Mouse (Mus musculus): ENCODE data around the gene Efcab1. TPM values are rescaled to one million over a fixed set of nuclear protein-coding genes. Genes with fewer than 3 reads are reported as not detected.

Gene Efcab1
- polyA plus RNA-seq (2015; fragmentation: Nextera tagmentation; extraction: Ambion mirVana) = 0.14 and 0.18 TPM in 2 replicates

GRCm38 (mm10) chr16:14906393-14907100, at the start of gene Efcab1:
Gene Efcab1 (plus strand): TSS chr16:14906606.
- no peak within 1 kb of the TSS for H3K27ac ChIP-seq (ENCODE audit: low read depth)
- TF ChIP-seq CTCF (IDR thresholded peaks at IDR 0.05; ENCODE audit: low read depth) (no peak), EP300 (IDR thresholded peaks at IDR 0.05; ENCODE audit: low read depth) (no peak)
- H3K36me3 ChIP-seq (replicated peaks; ENCODE audit: insufficient read depth, low read length) = no peaks in the 10 kb centered on the region
- no peaks in the 10 kb centered on the region for H3K4me1 ChIP-seq (ENCODE audit: insufficient read depth)
- H3K4me3 ChIP-seq (ENCODE audit: low read depth, low read length) = no peak within 1 kb of the TSS
- no peak within 1 kb of the TSS for H3K4me2 ChIP-seq (ENCODE audit: low read depth, low read length)
- no peak for DNase-seq
- no peak for ATAC-seq
- H3K9me3 ChIP-seq (ENCODE audit: low read length) = no peaks in the 10 kb centered on the region
- 16% methylated on average over 15 of the region's 15 CpGs for WGBS (ENCODE audit: insufficient replicate concordance)
- no peak within 1 kb of the TSS for H3K9ac ChIP-seq (replicated peaks)
- no peaks in the 10 kb centered on the region for H3K27me3 ChIP-seq (ENCODE audit: insufficient read depth, low read length)

- no peak overlapping the region for H3K9ac ChIP-seq (replicated peaks)
- DNase-seq (no peak), ATAC-seq (no peak)
- H3K27ac ChIP-seq (ENCODE audit: low read depth) = no peak overlapping the region
- H3K4me1 ChIP-seq (ENCODE audit: insufficient read depth) = no peaks in the 10 kb centered on the region
- H3K4me3 ChIP-seq (ENCODE audit: low read depth, low read length) = no peak overlapping the region
- no peak overlapping the region for H3K4me2 ChIP-seq (ENCODE audit: low read depth, low read length)
- H3K36me3 ChIP-seq (replicated peaks; ENCODE audit: insufficient read depth, low read length) = no peaks in the 10 kb centered on the region
- TF ChIP-seq EP300 (IDR thresholded peaks at IDR 0.05; ENCODE audit: low read depth) (no peak), CTCF (IDR thresholded peaks at IDR 0.05; ENCODE audit: low read depth) (no peak)
- H3K27me3 ChIP-seq (ENCODE audit: insufficient read depth, low read length) = no peaks in the 10 kb centered on the region
- no peaks in the 10 kb centered on the region for H3K9me3 ChIP-seq (ENCODE audit: low read length)
These were observed 47.0 kb upstream of the Efcab1 start for GRCm38 (mm10) chr16:14859443-14859842.

GRCm38 (mm10) chr16:14884916-14885315, 21.5 kb upstream of the Efcab1 start:
- Histone ChIP-seq H3K27me3 (ENCODE audit: insufficient read depth, low read length) (no peaks in the 10 kb centered on the region), H3K4me3 (ENCODE audit: low read depth, low read length) (no peak overlapping the region)
- WGBS (ENCODE audit: insufficient replicate concordance) = 56% methylated on average over 2 of the region's 2 CpGs

DNA sequence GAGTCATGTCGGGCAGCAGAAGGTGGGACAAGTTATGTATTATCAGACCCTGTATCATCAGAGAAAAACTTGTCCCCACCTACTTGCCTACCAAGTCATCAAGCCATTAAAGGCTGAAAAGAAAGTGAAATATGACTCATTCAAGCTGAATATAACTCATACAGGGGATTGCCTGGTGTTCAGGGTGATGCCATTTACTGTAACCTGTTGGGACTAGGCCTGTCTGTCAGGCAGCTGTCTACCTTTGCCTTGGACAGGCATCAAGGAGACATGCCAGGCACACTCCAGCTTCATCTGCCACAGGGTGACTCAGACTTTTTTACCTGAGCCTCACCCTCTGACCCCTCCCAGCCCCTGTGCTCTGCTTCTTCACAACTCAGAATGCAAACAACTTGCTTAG, 21.0 kb upstream of the Efcab1 start:
- no peaks in the 10 kb centered on the region for H3K27me3 ChIP-seq (ENCODE audit: insufficient read depth, low read length)
- ATAC-seq = no peak
- no peak for DNase-seq
- H3K27ac ChIP-seq (ENCODE audit: low read depth) = no peak overlapping the region
- H3K9me3 ChIP-seq (ENCODE audit: low read length) = no peaks in the 10 kb centered on the region
- H3K9ac ChIP-seq (replicated peaks) = no peak overlapping the region
- TF ChIP-seq EP300 (IDR thresholded peaks at IDR 0.05; ENCODE audit: low read depth) = no peak
- TF ChIP-seq CTCF (IDR thresholded peaks at IDR 0.05; ENCODE audit: low read depth) = no peak
- WGBS (ENCODE audit: insufficient replicate concordance) = 60% methylated on average over 1 of the region's 1 CpGs
- no peaks in the 10 kb centered on the region for H3K4me1 ChIP-seq (ENCODE audit: insufficient read depth)
- H3K36me3 ChIP-seq (replicated peaks; ENCODE audit: insufficient read depth, low read length) = no peaks in the 10 kb centered on the region
- H3K4me3 ChIP-seq (ENCODE audit: low read depth, low read length) = no peak overlapping the region
- H3K4me2 ChIP-seq (ENCODE audit: low read depth, low read length) = no peak overlapping the region

More at GRCm38 (mm10) chr16:14884916-14885315, 21.5 kb upstream of the Efcab1 start:
- no peaks in the 10 kb centered on the region for H3K4me1 ChIP-seq (ENCODE audit: insufficient read depth)
- no peak for ATAC-seq
- H3K4me2 ChIP-seq (ENCODE audit: low read depth, low read length) = no peak overlapping the region
- H3K9ac ChIP-seq (replicated peaks) = no peak overlapping the region
- no peaks in the 10 kb centered on the region for H3K9me3 ChIP-seq (ENCODE audit: low read length)
- TF ChIP-seq CTCF (IDR thresholded peaks at IDR 0.05; ENCODE audit: low read depth) = no peak
- TF ChIP-seq EP300 (IDR thresholded peaks at IDR 0.05; ENCODE audit: low read depth) = no peak
- no peak for DNase-seq
- no peaks in the 10 kb centered on the region for H3K36me3 ChIP-seq (replicated peaks; ENCODE audit: insufficient read depth, low read length)
- no peak overlapping the region for H3K27ac ChIP-seq (ENCODE audit: low read depth)

DNA sequence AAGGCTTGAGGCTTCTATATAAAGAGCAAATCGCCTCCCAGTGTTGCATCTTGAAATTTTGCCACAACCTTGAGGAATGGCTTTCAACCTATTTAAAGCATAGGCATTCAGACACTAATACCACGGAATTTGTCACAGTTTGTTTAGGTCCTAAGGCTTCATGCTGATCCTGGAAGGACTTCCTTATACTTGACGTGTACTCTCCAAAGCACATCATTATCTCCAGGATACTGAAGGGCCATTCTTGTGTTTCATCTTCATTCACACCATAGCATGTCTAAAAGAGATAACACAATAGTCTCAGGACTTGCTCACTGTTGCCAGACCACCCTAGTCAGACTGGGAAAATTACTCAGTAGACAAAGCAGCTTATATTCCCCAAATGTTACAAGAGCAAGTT, 13.9 kb upstream of the Efcab1 start:
- Histone ChIP-seq H3K4me2 (ENCODE audit: low read depth, low read length) (no peak overlapping the region), H3K27me3 (ENCODE audit: insufficient read depth, low read length) (no peaks in the 10 kb centered on the region), H3K9me3 (ENCODE audit: low read length) (no peaks in the 10 kb centered on the region), H3K27ac (ENCODE audit: low read depth) (no peak overlapping the region), H3K4me1 (ENCODE audit: insufficient read depth) (no peaks in the 10 kb centered on the region), H3K36me3 (replicated peaks; ENCODE audit: insufficient read depth, low read length) (no peaks in the 10 kb centered on the region), H3K4me3 (ENCODE audit: low read depth, low read length) (no peak overlapping the region), H3K9ac (replicated peaks) (no peak overlapping the region)
- no peak for TF ChIP-seq CTCF (IDR thresholded peaks at IDR 0.05; ENCODE audit: low read depth)
- TF ChIP-seq EP300 (IDR thresholded peaks at IDR 0.05; ENCODE audit: low read depth) = no peak
- WGBS (ENCODE audit: insufficient replicate concordance) = 64% methylated on average over 3 of the region's 3 CpGs
- ATAC-seq (no peak), DNase-seq (no peak)

GRCm38 (mm10) chr16:14893864-14894263, 12.5 kb upstream of the Efcab1 start:
- no peak for DNase-seq
- ATAC-seq = no peak
- 54% methylated on average over 4 of the region's 4 CpGs for WGBS (ENCODE audit: insufficient replicate concordance)
- no peaks in the 10 kb centered on the region for H3K9me3 ChIP-seq (ENCODE audit: low read length)
- no peak overlapping the region for H3K9ac ChIP-seq (replicated peaks)
- no peak overlapping the region for H3K27ac ChIP-seq (ENCODE audit: low read depth)
- no peaks in the 10 kb centered on the region for H3K36me3 ChIP-seq (replicated peaks; ENCODE audit: insufficient read depth, low read length)
- H3K4me3 ChIP-seq (ENCODE audit: low read depth, low read length) = no peak overlapping the region
- H3K4me2 ChIP-seq (ENCODE audit: low read depth, low read length) = no peak overlapping the region
- no peaks in the 10 kb centered on the region for H3K4me1 ChIP-seq (ENCODE audit: insufficient read depth)
- H3K27me3 ChIP-seq (ENCODE audit: insufficient read depth, low read length) = no peaks in the 10 kb centered on the region
- TF ChIP-seq CTCF (IDR thresholded peaks at IDR 0.05; ENCODE audit: low read depth) = no peak
- no peak for TF ChIP-seq EP300 (IDR thresholded peaks at IDR 0.05; ENCODE audit: low read depth)
